Mouse (Mus musculus) heart, embryonic 10.5 days (tissue): ENCODE measurements around the gene Foxe3. TPM values are rescaled to one million over a fixed set of nuclear protein-coding genes. Genes with fewer than 3 reads are reported as not detected.
A peak's percentile ranks its signal among the peaks of the same experiment; 100 is the strongest.

Experiments
- DNase-seq: peaks from one replicate; pipeline ENCODE4 v3.0.0-alpha.2; 2017; ENCODE audit warnings: low spot score
- H3K27ac ChIP-seq: fragments of 300-500 bp; sonication (generic); 2 replicates; pipeline ENCODE4 v1.5.1; 2016; ENCODE audit warnings: mild to moderate bottlenecking
- H3K27me3 ChIP-seq: fragments of 300-500 bp; sonication (generic); 2 replicates; pipeline ENCODE4 v1.6.1; 2016; ENCODE audit warnings: mild to moderate bottlenecking; ENCODE audit not compliant: poor library complexity, insufficient read depth, severe bottlenecking
- H3K36me3 ChIP-seq: fragments of 300-500 bp; sonication (generic); 2 replicates; pipeline ENCODE4 v1.6.1; 2016; ENCODE audit warnings: mild to moderate bottlenecking, moderate library complexity
- H3K4me1 ChIP-seq: fragments of 300-500 bp; sonication (generic); 2 replicates; pipeline ENCODE4 v1.6.1; 2016; ENCODE audit warnings: mild to moderate bottlenecking
- H3K4me3 ChIP-seq: fragments of 300-500 bp; sonication (generic); 2 replicates; pipeline ENCODE4 v1.5.1; 2016; ENCODE audit warnings: mild to moderate bottlenecking, moderate library complexity
- H3K9me3 ChIP-seq: fragments of 300-500 bp; sonication (generic); 2 replicates; pipeline ENCODE4 v1.6.1; 2016; ENCODE audit warnings: mild to moderate bottlenecking, moderate library complexity
- WGBS: fragments of 180-500 bp; shearing (Covaris S2); methylation state at CpG from one replicate; pipeline ENCODE4 v1.1.7; 2016; 5-methylcytosine and 5-hydroxymethylcytosine counted together
- polyA plus RNA-seq: library from polyadenylated mRNA; unstranded; fragments of >200 nt; fragmentation: Nextera tagmentation; extraction: Ambion mirVana; gene quantifications from 2 replicates; pipeline ENCODE4 v1.2.1, GENCODE M21; 2016

The Foxe3 gene
- polyA plus RNA-seq, 1 experiment from 2014 or later = not detected

DNA sequence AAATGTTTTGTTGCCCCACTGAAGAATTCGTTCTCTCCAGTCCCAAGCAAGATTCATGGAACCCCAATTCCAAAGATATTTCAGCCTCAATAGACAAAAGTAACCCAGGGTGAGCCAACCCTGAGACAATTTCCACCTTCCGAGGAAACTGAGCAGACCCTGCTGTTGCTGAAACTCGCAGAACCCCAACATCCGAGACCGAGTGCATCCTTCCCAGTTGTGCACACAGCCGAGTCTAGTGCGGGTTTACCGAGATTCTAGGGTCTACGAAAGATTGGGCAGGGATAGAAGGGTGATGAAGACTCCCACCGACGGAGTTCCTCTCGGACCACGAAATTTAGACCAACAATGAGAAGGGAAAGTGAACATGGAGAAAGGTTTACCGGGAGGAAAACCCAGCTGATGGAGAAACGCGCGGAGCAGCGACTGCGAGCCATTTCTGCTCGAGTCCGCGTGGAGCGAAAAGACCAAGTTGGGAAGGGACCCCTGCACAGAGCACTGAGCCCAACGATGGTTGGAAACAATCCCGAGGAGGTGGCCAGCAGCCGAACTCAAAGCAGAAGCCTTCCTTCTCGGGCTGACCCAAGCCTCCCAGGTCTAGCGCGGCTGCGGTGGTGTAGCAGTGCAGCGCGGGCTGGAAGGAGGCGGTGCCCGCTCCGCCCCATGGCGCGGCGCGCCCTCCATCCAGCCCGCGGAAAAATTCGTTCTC, 24.0 kb downstream of the Foxe3 start:
- Histone ChIP-seq H3K27me3 (peaks cover 99% of the 10 kb centered on the region), H3K9me3 (no peaks in the 10 kb centered on the region), H3K4me1 (peaks cover 5% of the 10 kb centered on the region; the same call in 1 of the 2 replicates), H3K36me3 (no peaks in the 10 kb centered on the region), H3K4me3 (peak overlapping the region; percentile 39), H3K27ac (no peak overlapping the region)
- DNase-seq = peak; percentile 76
- WGBS = under 1% methylated on average over 42 of the region's 42 CpGs

DNA sequence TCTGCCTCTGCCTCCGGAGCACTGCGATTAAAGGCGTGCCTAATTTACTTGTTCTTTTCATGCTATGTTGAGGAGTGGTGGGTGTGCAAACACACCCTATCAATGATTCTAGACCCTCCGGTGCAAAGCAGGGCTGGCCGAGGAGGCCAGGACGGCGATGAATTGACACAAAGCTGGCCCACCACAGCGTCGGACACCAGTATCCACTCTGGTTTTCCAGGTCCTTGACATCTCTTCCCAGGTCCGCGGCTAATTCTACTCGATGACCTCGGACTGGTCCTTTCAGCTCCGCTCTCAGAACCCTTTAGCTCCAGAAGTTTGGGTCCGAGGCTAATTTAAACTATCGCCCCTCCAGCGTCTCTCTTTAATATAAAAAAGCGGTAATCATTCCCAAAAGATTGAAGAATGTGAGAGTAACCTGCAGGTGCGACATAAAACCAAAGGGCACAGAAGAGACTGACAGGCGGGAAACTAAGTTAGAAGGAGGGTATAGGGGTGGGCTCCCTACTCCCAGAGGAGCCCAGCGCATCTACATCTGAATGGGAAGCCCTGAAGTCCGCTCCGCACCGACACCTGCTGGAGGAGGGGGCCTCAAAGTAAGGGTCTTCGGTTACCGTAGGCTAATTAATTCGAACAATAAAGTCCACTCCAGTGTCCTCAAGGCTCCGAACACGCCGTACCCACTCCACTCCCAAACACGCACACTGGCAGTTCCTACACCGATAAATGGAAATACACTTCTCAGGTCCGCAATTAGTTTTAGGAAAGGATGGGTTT, 24.8 kb downstream of the Foxe3 start:
- no peaks in the 10 kb centered on the region for H3K36me3 ChIP-seq

DNA sequence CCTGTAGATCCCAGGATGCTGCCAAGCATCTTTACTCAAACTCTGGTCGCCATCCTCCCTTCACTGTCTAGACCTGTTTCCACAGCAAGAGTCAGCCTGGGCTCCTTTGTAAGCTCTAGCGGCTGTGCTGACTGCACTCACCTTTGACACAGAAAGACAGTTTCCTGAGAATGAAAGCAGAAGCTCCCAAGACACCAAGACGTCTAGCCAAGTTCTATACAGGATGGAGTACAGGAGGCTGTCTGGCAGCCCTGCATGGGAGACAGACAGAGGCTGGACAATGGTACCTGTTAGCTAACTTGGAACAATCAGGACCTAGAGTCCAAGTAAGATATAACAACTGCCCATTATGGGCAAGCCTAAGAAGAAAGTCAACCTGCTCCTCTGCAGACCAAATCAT, 25.9 kb downstream of the Foxe3 start:
- H3K36me3 ChIP-seq = no peaks in the 10 kb centered on the region
- H3K4me1 ChIP-seq = peaks cover 5% of the 10 kb centered on the region; the same call in 1 of the 2 replicates
- no peaks in the 10 kb centered on the region for H3K9me3 ChIP-seq
- WGBS = 7% methylated on average over 3 of the region's 3 CpGs
- DNase-seq = no peak
- no peak overlapping the region for H3K27ac ChIP-seq
- no peak overlapping the region for H3K4me3 ChIP-seq
- peaks cover 97% of the 10 kb centered on the region for H3K27me3 ChIP-seq

More for the DNA sequence above, 24.8 kb downstream of the Foxe3 start:
- Histone ChIP-seq H3K9me3 (no peaks in the 10 kb centered on the region), H3K4me1 (peaks cover 5% of the 10 kb centered on the region; the same call in 1 of the 2 replicates), H3K27me3 (peaks cover 99% of the 10 kb centered on the region), H3K27ac (no peak overlapping the region), H3K4me3 (peak overlapping the region; percentile 39; the same call in 1 of the 2 replicates)
- DNase-seq = no peak
- 2% methylated on average over 33 of the region's 33 CpGs for WGBS

DNA sequence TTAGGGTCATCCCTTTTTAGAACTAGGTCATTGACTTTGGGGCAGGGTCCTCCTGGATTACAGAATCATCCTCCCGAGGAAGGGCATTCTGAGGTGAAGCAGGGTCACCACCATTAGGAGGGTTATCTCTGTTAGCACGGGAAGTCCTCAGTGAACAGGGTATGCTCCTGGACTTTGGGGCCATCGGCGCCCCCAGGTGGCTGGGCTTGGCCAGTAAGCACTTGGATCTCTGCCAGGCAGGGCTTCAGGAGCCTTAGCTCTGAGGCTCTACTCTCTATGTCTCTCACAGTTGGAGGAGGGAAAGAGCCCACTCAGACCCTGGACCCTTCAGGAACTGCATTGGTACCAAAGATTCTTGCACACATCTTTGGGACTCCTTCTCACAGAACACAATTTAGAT, 28.0 kb downstream of the Foxe3 start:
- H3K4me3 ChIP-seq = no peak overlapping the region
- peaks cover 88% of the 10 kb centered on the region for H3K27me3 ChIP-seq
- H3K4me1 ChIP-seq = peaks cover 5% of the 10 kb centered on the region; the same call in 1 of the 2 replicates
- no peaks in the 10 kb centered on the region for H3K9me3 ChIP-seq
- H3K36me3 ChIP-seq = no peaks in the 10 kb centered on the region
- WGBS = 16% methylated on average over 4 of the region's 4 CpGs
- H3K27ac ChIP-seq = no peak overlapping the region
- DNase-seq = no peak

DNA sequence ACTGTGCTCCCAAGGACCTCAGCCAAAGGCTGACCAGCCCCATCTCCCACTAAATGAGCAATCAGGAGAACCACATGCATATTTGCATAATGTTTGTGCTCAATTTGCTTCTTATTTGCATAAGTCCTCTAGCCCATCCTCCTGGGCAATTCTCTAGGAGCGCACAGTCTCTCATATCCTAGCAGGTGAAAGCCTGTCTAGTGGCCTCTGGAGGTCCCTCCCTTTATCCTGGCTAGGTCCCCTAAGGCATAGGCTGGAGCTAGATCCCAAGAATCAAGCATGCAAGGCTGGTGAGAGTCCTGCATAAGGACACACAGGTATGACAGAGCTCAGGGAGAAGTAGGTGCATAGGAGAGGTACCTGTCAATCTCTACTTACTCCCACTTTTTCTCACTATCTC, 43.6 kb downstream of the Foxe3 start:
- 84% methylated on average over 1 of the region's 1 CpGs for WGBS
- no peak overlapping the region for H3K4me3 ChIP-seq
- H3K9me3 ChIP-seq = no peaks in the 10 kb centered on the region
- H3K4me1 ChIP-seq = no peaks in the 10 kb centered on the region
- no peaks in the 10 kb centered on the region for H3K36me3 ChIP-seq
- DNase-seq = no peak
- H3K27me3 ChIP-seq = peaks cover 16% of the 10 kb centered on the region
- no peak overlapping the region for H3K27ac ChIP-seq

DNA sequence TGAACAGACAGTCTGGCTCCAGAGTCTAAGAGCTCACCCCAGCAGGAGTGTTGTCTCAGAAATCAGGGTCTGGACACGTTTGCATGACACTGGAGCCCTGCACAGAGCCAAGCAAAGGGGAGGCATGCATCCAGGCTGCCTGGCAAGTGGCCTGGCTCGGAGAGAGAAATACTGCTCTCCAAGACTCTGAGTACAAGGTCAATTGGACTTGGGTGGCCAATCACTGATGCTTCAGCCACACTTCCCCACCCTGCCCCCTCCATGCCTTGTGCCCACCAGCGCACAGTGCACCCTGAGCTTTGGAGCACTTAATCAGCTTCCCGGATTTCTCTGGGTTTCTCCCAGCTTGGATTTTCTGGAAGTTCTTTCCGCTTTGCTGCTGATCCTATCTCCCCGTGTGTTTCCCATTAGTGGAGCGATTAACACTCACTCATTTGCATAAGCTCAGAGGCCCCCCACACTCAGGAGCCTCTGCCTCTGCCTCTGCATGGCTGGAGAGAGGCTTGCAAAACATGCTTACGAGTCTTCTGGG, 49.3 kb downstream of the Foxe3 start:
- WGBS = 19% methylated on average over 8 of the region's 8 CpGs
- Histone ChIP-seq H3K9me3 (no peaks in the 10 kb centered on the region), H3K27me3 (peaks cover 14% of the 10 kb centered on the region; the same call in 1 of the 2 replicates), H3K36me3 (no peaks in the 10 kb centered on the region), H3K4me1 (peaks cover 8% of the 10 kb centered on the region), H3K27ac (no peak overlapping the region), H3K4me3 (no peak overlapping the region)
- DNase-seq = no peak

Other genes with a start within 250 kb of the Foxe3 start
- gene Gm12830, start 104.3 kb downstream of the Foxe3 start, polyA plus RNA-seq = not detected in 2 replicates
- gene Foxd2, start 17.1 kb downstream of the Foxe3 start, polyA plus RNA-seq = 0.42 and 1.3 TPM in 2 replicates
- gene Cmpk1, start 61.2 kb upstream of the Foxe3 start, polyA plus RNA-seq = 59.6 and 64.4 TPM in 2 replicates
- gene Stil, start 74.1 kb upstream of the Foxe3 start, polyA plus RNA-seq = 13.0 and 13.5 TPM in 2 replicates
- 6.7 and 8.3 TPM in 2 replicates for gene Tal1, start 130.4 kb upstream of the Foxe3 start, polyA plus RNA-seq
- 19.5 and 29.4 TPM in 2 replicates for gene Pdzk1ip1, start 162.7 kb upstream of the Foxe3 start, polyA plus RNA-seq
- 0.10 and 0.21 TPM in 2 replicates for gene Cyp4x1, start 208.3 kb upstream of the Foxe3 start, polyA plus RNA-seq